Mouse (Mus musculus): Measurements from ENCODE around the gene Radil.

Radil gene

DNA sequence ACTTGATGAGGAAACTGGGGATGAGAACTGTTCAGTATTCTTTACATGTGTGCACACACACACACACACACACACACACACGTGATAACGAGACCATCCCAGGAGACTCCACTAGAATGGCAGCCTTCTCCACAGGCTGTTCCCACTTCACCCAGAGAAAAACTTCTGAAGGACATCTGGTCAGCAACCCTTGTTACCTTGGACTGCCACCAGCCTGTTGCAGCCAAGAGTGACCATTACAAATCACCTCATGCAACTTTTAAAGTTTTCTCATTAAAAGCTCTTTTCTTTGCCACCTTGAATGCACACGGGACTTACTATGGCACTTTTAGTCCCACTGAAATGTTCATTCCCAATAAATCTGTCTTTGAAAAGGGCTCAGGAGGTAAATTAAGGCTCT is 13.6 kb downstream of the Radil start:
- no peak for DNase-seq

- DNase-seq = no peak
Measured at GRCm38 (mm10) chr5:142535388-142535787, 15.5 kb downstream of the Radil start.

- no peak for DNase-seq
Measured at GRCm38 (mm10) chr5:142529915-142530314, 21.0 kb downstream of the Radil start, which contains the start of gene Papolb. TSS of gene Papolb (minus strand) at chr5:142530076.

GRCm38 (mm10) chr5:142524711-142525464 is 26.0 kb downstream of the Radil start:
- peak; percentile 37 for DNase-seq

- DNase-seq = no peak
Measured at GRCm38 (mm10) chr5:142521195-142521866, 29.6 kb downstream of the Radil start.

DNA sequence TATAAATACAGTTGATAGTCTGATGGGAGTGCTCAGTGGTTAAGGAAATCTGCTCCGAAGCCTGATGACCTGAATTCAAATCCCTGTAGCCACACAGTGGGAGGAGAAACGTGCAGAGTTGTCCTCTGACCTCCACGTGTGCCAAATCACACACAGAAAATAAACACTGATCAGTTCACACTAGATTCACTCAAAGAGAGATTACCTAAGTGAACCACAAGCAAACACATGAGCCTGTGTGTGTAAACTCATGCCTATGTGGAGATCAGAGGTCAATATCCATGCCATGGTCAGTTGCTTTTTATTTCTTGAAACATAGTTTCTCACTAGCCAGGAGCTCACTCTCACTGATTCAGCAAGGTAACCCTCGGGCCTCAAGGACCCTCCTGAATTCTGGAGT is 30.5 kb downstream of the Radil start:
- DNase-seq = no peak

GRCm38 (mm10) chr5:142518973-142519372 is 31.9 kb downstream of the Radil start:
- no peak for DNase-seq

GRCm38 (mm10) chr5:142512112-142512511 is 38.8 kb downstream of the Radil start:
- no peak for DNase-seq

GRCm38 (mm10) chr5:142510061-142510414 is 40.9 kb downstream of the Radil start:
- no peak for DNase-seq

DNA sequence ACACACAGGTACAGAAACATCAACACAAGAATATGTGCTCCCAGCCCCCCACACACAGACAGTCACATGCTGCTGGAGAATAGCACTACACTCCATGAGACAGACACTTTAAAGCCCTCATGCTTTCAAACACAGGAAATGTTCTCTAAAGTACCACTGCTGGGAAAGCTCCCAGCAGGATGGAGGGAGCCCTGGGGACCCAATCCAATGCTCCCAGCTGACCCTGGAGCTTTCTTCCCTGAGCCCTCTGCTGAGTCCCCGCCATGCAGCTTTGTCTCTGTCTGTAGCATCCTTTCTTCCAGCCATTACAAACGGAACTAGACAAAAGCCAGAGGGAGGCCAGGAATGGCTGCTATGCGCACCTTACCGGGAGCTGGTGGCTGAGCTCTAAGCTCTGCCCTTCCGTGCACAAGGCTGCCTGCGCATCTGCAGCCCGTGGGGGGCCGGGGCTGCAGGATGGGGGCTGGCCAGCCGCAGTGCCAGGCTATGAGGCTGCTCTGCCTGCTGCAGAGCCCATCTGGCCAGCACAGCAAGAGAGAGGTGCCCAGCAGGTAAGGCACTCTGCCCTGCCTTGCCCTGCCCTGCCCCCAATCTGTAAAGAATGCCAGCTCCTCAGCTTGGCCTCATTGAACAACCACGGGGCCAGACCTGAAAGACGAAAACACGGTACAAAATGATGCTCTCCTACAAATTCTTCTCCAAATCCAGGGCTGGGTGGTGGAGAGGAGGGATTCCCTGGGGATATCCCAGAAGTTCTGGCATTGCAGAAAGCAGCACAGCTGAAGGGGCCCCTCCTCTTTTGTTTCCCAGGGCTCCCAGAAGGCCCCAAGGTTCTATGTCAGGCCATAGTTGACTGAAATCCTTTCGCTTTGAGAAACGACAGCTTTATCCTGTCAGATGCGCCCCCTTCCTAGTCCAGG is 41.5 kb downstream of the Radil start:
- DNase-seq = peak; percentile 23

- peak; percentile 37 for DNase-seq
Measured at GRCm38 (mm10) chr5:142505695-142506423, 45.0 kb downstream of the Radil start.

DNA sequence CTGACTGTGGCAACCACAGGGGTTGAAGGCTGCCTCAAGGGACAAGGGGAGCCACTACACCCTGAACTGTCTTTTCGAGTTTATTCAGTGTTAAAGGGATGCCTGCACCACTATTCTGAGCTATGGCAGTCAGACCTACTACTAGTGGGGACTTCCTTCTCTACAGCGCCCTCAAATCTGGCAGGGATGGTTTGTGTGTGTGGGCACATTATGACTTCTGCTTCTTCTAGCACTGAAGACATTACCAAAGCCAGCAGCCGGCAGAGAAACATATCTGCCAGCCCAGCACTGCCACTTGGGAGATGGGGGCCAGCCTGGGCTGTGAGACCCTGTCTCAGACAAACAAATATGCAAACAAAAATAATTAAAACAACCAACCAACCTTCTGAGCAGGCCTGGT is 46.7 kb downstream of the Radil start:
- DNase-seq = no peak

DNA sequence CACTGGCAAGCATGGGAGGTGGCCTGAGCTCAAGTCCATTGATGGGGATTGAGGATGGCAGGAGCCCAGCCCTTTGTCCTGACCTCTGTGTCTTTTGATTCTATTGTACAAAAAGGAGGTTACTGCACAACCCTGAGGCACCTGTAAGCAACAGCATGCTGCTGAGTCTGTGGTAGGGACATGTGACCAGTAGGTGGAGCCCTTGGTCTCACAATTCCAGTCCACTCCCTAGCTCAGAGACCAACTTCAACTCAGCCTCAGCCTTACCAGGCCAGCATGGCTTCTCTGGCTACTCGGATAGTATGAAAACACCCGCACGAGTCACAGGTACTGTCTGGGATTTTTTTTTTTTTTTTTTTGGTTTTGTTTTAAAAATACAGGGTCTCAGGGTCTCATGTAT is 48.5 kb downstream of the Radil start:
- DNase-seq = peak; percentile 79

DNA sequence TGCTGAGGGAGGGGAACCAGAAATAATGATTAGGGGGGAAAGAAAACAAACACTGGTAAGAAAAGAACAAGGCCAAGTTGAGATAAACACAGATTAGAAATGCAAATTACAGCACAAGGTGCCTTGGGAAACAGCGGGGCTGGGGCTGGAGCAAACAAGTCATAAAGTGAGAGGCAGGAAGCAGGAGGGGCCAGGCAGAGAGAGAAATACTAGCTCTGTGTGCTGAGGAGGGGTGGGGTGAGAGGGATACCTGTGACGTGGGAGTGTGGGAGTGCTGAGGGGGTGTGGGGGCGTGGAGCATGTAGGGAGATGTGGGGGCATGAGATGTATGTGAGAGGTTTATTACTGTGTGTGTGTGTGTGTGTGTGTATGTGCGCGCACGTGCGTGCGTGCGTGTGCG is 50.0 kb downstream of the Radil start:
- no peak for DNase-seq

DNA sequence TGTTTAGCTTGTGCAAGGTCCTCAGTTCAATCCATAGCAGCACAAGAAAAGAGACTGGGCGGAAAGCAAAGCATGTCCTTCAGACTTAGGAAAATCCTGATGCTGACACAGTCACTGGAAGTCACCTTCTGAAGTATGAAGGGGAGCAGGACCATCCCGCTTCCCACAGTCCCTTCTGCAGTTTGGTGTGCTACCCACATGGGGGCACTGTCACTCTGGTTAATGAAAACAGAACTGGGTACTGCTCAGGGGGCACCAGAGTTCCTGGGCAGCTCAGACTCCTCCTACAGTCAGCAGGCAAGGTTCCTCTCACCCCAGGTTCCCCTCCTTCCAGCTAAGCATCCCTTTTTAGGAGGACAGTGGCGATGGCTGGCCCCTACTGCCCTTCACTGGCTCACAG is 51.9 kb downstream of the Radil start:
- DNase-seq = peak; percentile 45

GRCm38 (mm10) chr5:142495321-142496096 is 55.4 kb downstream of the Radil start:
- DNase-seq = no peak

- DNase-seq = no peak
Measured at GRCm38 (mm10) chr5:142493307-142493706, 57.6 kb downstream of the Radil start.

- no peak for DNase-seq
Measured at GRCm38 (mm10) chr5:142489955-142490707, 60.8 kb downstream of the Radil start.

DNA sequence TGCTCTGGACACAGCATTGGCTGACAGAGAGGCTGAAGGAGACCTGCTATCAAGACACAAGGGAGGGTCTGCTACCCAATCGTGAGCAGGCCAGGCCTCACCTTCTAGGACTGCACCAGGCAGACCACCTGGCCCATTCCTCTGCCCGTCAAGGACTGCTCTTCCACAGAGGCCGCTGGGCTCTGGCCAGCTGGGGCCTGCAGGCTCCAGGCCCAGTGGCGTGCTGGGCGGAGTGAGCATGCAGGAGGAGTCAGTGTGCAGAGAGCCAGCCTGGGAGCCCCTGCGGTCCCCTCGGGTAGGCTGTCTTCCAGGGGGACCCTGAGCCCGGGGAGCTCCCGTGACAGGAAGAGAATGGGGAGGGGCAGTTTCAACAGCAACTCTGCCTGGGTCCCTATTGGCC is 64.2 kb downstream of the Radil start:
- no peak for DNase-seq

DNA sequence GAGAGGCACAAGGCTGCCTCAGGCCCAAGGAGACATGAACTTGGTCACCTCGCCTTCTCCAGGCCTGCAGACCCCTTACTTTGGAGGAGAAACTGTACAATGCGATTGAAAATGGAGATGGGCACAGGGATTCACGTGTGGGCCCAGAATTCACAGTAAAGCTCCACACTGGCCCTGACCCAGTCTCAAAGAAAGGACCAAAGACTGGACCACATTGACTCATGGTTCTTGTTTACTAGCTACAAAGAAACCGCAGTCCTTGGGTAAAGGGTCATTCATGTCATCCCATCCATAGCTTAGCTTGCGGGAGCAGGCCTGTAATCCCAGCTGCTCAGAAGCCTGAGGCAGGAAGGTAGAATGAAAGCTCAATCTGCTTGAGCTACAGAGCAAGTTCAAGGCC is 67.3 kb downstream of the Radil start:
- no peak for DNase-seq

GRCm38 (mm10) chr5:142482512-142482911 is 68.4 kb downstream of the Radil start:
- no peak for DNase-seq

All from lung, postnatal 14 days (tissue).